Mouse (Mus musculus): Measurements from ENCODE around the gene Frem3.

- TF ChIP-seq CTCF (conservative IDR thresholded peaks at IDR 0.05; ENCODE audit: low read length), result no peak
- no peak for TF ChIP-seq NANOG (IDR thresholded peaks at IDR 0.05; ENCODE audit: borderline replicate concordance, low read length)
- no peak for TF ChIP-seq POU5F1 (IDR thresholded peaks at IDR 0.05; ENCODE audit: borderline replicate concordance, low read length)
Observed at GRCm38 (mm10) chr8:80732326-80732725, 121.4 kb downstream of the Frem3 start.

All from E14TG2a.4 (cell line).